Mouse (Mus musculus) liver, embryonic 14.5 days (tissue): Measurements from ENCODE around the gene Dner.
"Not testable (repeated sequence)": the region's sequence is repeated elsewhere in the genome, so short reads cannot be mapped to it uniquely, and the experiment has no call there.

ENCODE experiments used
- CTCF ChIP-seq: IDR thresholded peaks from 2 replicates; pipeline ENCODE4 v1.5.1; 2016; ENCODE audit warnings: antibody characterized with exemption, low read depth, control low read depth
- EP300 ChIP-seq: IDR thresholded peaks from 2 replicates; pipeline ENCODE4 v1.6.1; 2016; ENCODE audit warnings: antibody characterized with exemption, low read depth

- TF ChIP-seq CTCF, EP300: not testable (repeated sequence)
These were observed 363.2 kb downstream of the Dner start for GRCm38 (mm10) chr1:84332797-84333196.
